In the genomic region with DNA sequence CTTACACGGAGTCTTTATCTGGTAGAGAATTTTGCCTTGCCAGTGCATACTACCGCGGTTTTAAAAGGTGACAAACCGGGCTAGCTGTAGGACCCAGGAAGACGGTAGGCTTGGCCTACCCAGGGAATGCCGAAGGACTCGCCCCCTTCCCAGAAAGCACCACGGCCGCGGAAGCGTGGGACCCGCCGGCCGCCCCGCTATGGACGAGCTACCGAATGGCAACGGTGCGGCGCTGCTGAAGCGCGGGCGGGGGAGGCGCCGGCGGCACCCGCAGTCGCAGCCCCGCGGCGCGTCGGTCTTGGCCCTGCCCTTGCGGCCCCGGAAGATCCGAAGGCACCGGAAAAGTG, we compare ENCODE assay signal across 7 mouse cellular contexts. TPM values are rescaled to one million over a fixed set of nuclear protein-coding genes. Genes with fewer than 3 reads are reported as not detected.
DNase-seq lines count a peak whose midpoint lies in the region; ATAC-seq lines count a peak whose summit lies in the region.

A gene (plus strand): TSS at position 116 of the 347 bp plus-strand sequence.

- peak within 1 kb of the TSS; percentile 90 for H3K27ac ChIP-seq in intestine, embryonic 16.5 days (ENCODE audit: low read length)
- H3K27ac ChIP-seq in midbrain, embryonic 10.5 days (replicated peaks) = peak within 1 kb of the TSS; percentile 94

- intact Hi-C loops in gastrocnemius, postnatal 36 days (cut with DNase I) = loop anchor here (2.0 kb wide), 1 partner anchor 28 kb away; no protein-coding TSS in a partner anchor
- intact Hi-C loops in left cerebral cortex, postnatal 36 days (cut with DNase I) = no loop called here

- H3K4me2 ChIP-seq in intestine, embryonic 16.5 days (ENCODE audit: low read depth, low read length) = peak within 1 kb of the TSS; percentile 97

- no peaks in the 10 kb centered on the region for H3K9me3 ChIP-seq in intestine, embryonic 16.5 days (ENCODE audit: control insufficient read depth, low read length)
- no peaks in the 10 kb centered on the region for H3K9me3 ChIP-seq in midbrain, embryonic 10.5 days (replicated peaks)

- peak; percentile 80 to 82 for DNase-seq in adrenal gland, adult 18-20 months (ENCODE audit: low spot score in 2 of 2)
- DNase-seq in embryo, embryonic 11.5 days (ENCODE audit: low read depth, low spot score) = peak; percentile 78
- peak; percentile 68 to 73 for DNase-seq in gastrocnemius, postnatal 36 days
- peak; percentile 86 to 88 for DNase-seq in left cerebral cortex, postnatal 36 days (ENCODE audit: low spot score in 2 of 2)
- peak; percentile 88 for DNase-seq in midbrain, embryonic 10.5 days (ENCODE audit: low spot score)
- DNase-seq in right cerebral cortex, postnatal 4 days = peak; percentile 78

- WGBS in intestine, embryonic 16.5 days = under 1% methylated on average over 35 of the region's 37 CpGs
- under 1% methylated on average over 37 of the region's 37 CpGs for WGBS in midbrain, embryonic 10.5 days

- H3K36me3 ChIP-seq in intestine, embryonic 16.5 days (ENCODE audit: control insufficient read depth, insufficient read depth, low read length) = peaks cover 4% of the 10 kb centered on the region; the same call in 1 of the 2 replicates
- peaks cover 38% of the 10 kb centered on the region for H3K36me3 ChIP-seq in midbrain, embryonic 10.5 days

- peak within 1 kb of the TSS; percentile 91 for H3K9ac ChIP-seq in intestine, embryonic 16.5 days (ENCODE audit: low read depth, low read length)

- peak; percentile 95 for ATAC-seq in intestine, embryonic 16.5 days

- H3K4me1 ChIP-seq in intestine, embryonic 16.5 days (ENCODE audit: control insufficient read depth, insufficient read depth, low read length) = peaks cover 25% of the 10 kb centered on the region
- peaks cover 39% of the 10 kb centered on the region for H3K4me1 ChIP-seq in midbrain, embryonic 10.5 days

- no peaks in the 10 kb centered on the region for H3K27me3 ChIP-seq in intestine, embryonic 16.5 days (replicated peaks; ENCODE audit: control insufficient read depth, insufficient read depth, low read length)
- H3K27me3 ChIP-seq in midbrain, embryonic 10.5 days (ENCODE audit: low read depth, poor library complexity, severe bottlenecking) = no peaks in the 10 kb centered on the region

- peak within 1 kb of the TSS; percentile 96 for H3K4me3 ChIP-seq in intestine, embryonic 16.5 days (ENCODE audit: low read length)
- peak within 1 kb of the TSS; percentile 88 for H3K4me3 ChIP-seq in midbrain, embryonic 10.5 days

RNA-seq across cellular contexts. Expression of the gene that starts here (rescaled TPM):
- 10 to 100 TPM; 15.2 to 16.4 TPM for total RNA-seq in adrenal gland, adult 18-20 months (2021)
- 1 to 10 TPM; 3.2 to 4.1 TPM for total RNA-seq in gastrocnemius, postnatal 36 days (2021)
- polyA plus RNA-seq in intestine, embryonic 16.5 days (2015; fragmentation: Nextera tagmentation; extraction: Ambion mirVana) = 10.2 and 11.7 TPM in 2 replicates
- 10 to 100 TPM; 14.7 to 20.1 TPM for total RNA-seq in left cerebral cortex, postnatal 36 days (2021)
- polyA plus RNA-seq in midbrain, embryonic 10.5 days (2016; fragmentation: Nextera tagmentation; extraction: Ambion mirVana) = 13.7 and 15.5 TPM in 2 replicates

Comparison
In these comparisons a context has a peak if more than half of its experiments do, and no peak if none do; other contexts are left out.
1. Peak in every context shown above with its lines: DNase-seq, ATAC-seq, H3K4me3 ChIP-seq and H3K27ac ChIP-seq.